Mouse (Mus musculus) retina, postnatal 1 day (tissue): ENCODE results near the gene Hfe2.

Experiments
- DNase-seq: peaks from one replicate; pipeline ENCODE4 v3.0.0-alpha.2; 2012

Hfe2 gene

DNA sequence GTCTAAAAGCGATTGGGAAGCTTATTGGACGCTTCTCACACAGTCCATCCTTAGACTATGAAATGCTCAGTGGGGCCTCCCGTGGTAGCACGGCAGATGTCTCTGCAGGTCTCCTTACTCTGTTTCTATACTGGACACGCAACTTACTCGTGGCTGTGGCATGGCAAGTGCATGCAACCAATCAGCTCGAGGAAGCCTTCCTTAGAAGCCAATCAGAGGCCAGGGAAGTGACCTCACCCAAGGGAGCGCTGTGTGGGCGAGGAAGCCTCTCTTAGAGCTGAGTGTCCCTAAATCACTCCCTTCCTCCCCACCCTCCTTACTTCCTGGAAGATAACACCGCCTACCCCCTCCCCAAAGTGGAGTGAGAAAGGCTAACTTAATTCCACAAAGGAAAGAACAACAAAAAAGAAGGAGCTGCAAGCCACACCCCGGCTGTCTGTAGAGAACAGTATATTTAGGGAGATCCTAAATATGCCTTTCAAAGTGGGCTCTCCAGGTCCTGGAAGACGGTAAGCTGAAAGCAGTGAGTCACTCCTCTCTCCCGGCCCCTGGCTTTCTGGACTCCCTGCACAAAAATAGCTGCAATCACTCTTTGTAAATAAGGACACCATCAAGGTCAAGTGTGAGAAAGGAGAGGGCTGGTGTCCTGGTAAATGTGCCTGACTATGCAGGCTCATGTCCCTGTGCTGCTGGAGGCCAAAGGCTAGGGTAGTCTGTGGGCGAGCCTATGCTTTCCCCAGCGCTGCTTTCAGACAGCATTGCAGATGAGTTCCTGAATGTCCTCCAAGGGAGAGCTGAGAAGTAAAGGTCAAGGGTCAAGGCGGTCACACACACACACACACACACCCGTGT is 51.9 kb downstream of the Hfe2 start, which contains the start of gene Gm16253:
Gene Gm16253, plus strand, starts transcription at position 295 of the 852 bp plus-strand sequence.
- peak; percentile 94 for DNase-seq

- DNase-seq, result no peak
Observed at GRCm38 (mm10) chr3:96577566-96577965, 52.6 kb downstream of the Hfe2 start.
